Mouse (Mus musculus) midbrain, embryonic 14.5 days (tissue): ENCODE measurements around the gene Tceal3. TPM values are rescaled to one million over a fixed set of nuclear protein-coding genes. Genes with fewer than 3 reads are reported as not detected.

Experiments used
- polyA plus RNA-seq: library from polyadenylated mRNA; unstranded; fragments of >200 nt; fragmentation: Nextera tagmentation; extraction: Ambion mirVana; gene quantifications from 2 replicates; pipeline ENCODE4 v1.2.1, GENCODE M21; 2014

Tceal3 gene
- polyA plus RNA-seq, 1 experiment from 2014 or later = 39.4 TPM

Other genes with a start within 250 kb of the Tceal3 start
- not detected in 2 replicates for gene Kir3dl1, start 72.8 kb upstream of the Tceal3 start, polyA plus RNA-seq
- gene Kir3dl2, start 46.8 kb upstream of the Tceal3 start, polyA plus RNA-seq = not detected in 2 replicates
- gene Tceal1, start 117.1 kb downstream of the Tceal3 start, polyA plus RNA-seq = 25.2 and 26.8 TPM in 2 replicates
- gene Morf4l2, start 152.8 kb downstream of the Tceal3 start, polyA plus RNA-seq = 500 and 612 TPM in 2 replicates
- gene Glra4, start 189.3 kb downstream of the Tceal3 start, polyA plus RNA-seq = 0.15 TPM in 1 of 2 replicates, not detected in the other
- gene Plp1, start 231.8 kb downstream of the Tceal3 start, polyA plus RNA-seq = 7.1 and 8.1 TPM in 2 replicates